Mouse (Mus musculus) hindbrain, embryonic 14.5 days (tissue): Measurements from ENCODE around the gene Casq2. TPM values are rescaled to one million over a fixed set of nuclear protein-coding genes. Genes with fewer than 3 reads are reported as not detected.

Experiments used
- ATAC-seq: fragments of 200-750 bp; cut with Nextera tagmentation; 2 replicates; pipeline ENCODE4 v1.8.0; 2017; ENCODE audit warnings: moderate number of reproducible peaks, mild to moderate bottlenecking, moderate TSS enrichment, moderate library complexity; ENCODE audit not compliant: low FRiP score
- DNase-seq: peaks from one replicate; pipeline ENCODE4 v3.0.0-alpha.2; 2015; ENCODE audit warnings: low spot score
- H3K27ac ChIP-seq: fragments of 300-500 bp; sonication (generic); 2 replicates; pipeline ENCODE4 v1.5.1; 2014; ENCODE audit warnings: mild to moderate bottlenecking, moderate library complexity
- H3K27me3 ChIP-seq: fragments of 300-500 bp; sonication (generic); 2 replicates; pipeline ENCODE4 v1.6.1; 2014; ENCODE audit warnings: mild to moderate bottlenecking, low read length, mixed read lengths; ENCODE audit not compliant: control insufficient read depth, insufficient read depth
- H3K36me3 ChIP-seq: fragments of 300-500 bp; sonication (generic); replicated peaks from 2 replicates; pipeline ENCODE4 v1.6.1; 2014; ENCODE audit not compliant: control insufficient read depth, insufficient read depth
- H3K4me1 ChIP-seq: fragments of 300-500 bp; sonication (generic); replicated peaks from 2 replicates; pipeline ENCODE4 v1.6.1; 2014; ENCODE audit warnings: antibody characterized with exemption, low read length, mixed read lengths; ENCODE audit not compliant: control insufficient read depth, insufficient read depth
- H3K4me2 ChIP-seq: fragments of 300-500 bp; sonication (generic); replicated peaks from 2 replicates; pipeline ENCODE4 v1.6.1; 2014; ENCODE audit warnings: mild to moderate bottlenecking, moderate library complexity
- H3K4me3 ChIP-seq: fragments of 300-500 bp; sonication (generic); replicated peaks from 2 replicates; pipeline ENCODE4 v1.5.1; 2014; ENCODE audit warnings: mild to moderate bottlenecking, low read length
- H3K9ac ChIP-seq: fragments of 300-500 bp; sonication (generic); 2 replicates; pipeline ENCODE4 v1.6.1; 2014
- H3K9me3 ChIP-seq: fragments of 300-500 bp; sonication (generic); 2 replicates; pipeline ENCODE4 v1.6.1; 2016; ENCODE audit warnings: low read length; ENCODE audit not compliant: control insufficient read depth
- WGBS: fragments of 180-500 bp; shearing (Covaris S2); extraction: QIAGEN DNeasy Blood & Tissue Kit; methylation state at CpG from one replicate; pipeline ENCODE4 v1.1.7; 2014; 5-methylcytosine and 5-hydroxymethylcytosine counted together
- polyA plus RNA-seq: library from polyadenylated mRNA; unstranded; fragments of >200 nt; fragmentation: Nextera tagmentation; extraction: Ambion mirVana; gene quantifications from 2 replicates; pipeline ENCODE4 v1.2.1, GENCODE M21; 2014

Casq2 gene
- polyA plus RNA-seq, 1 experiment from 2014 or later, result 0.32 TPM

GRCm38 (mm10) chr3:102095412-102095811 lies 9.2 kb downstream of the Casq2 start:
- Histone ChIP-seq H3K4me2 (no peak overlapping the region), H3K27me3 (no peaks in the 10 kb centered on the region), H3K27ac (no peak overlapping the region), H3K36me3 (no peaks in the 10 kb centered on the region), H3K9me3 (no peaks in the 10 kb centered on the region), H3K4me3 (no peak overlapping the region), H3K4me1 (no peaks in the 10 kb centered on the region), H3K9ac (no peak overlapping the region)
- no peak for DNase-seq
- ATAC-seq, result no peak
- WGBS, result 79% methylated on average over 5 of the region's 5 CpGs

- Histone ChIP-seq H3K4me3 (no peak overlapping the region), H3K4me2 (no peak overlapping the region), H3K27ac (no peak overlapping the region), H3K4me1 (no peaks in the 10 kb centered on the region), H3K36me3 (no peaks in the 10 kb centered on the region), H3K27me3 (no peaks in the 10 kb centered on the region), H3K9ac (no peak overlapping the region), H3K9me3 (no peaks in the 10 kb centered on the region)
- no peak for DNase-seq
- WGBS, result 90% methylated on average over 8 of the region's 8 CpGs
- ATAC-seq, result no peak
Measured at GRCm38 (mm10) chr3:102096366-102096765, 10.2 kb downstream of the Casq2 start.

GRCm38 (mm10) chr3:102096976-102097375 lies 10.8 kb downstream of the Casq2 start:
- Histone ChIP-seq H3K4me3 (no peak overlapping the region), H3K27ac (no peak overlapping the region), H3K4me1 (no peaks in the 10 kb centered on the region), H3K9me3 (no peaks in the 10 kb centered on the region), H3K9ac (no peak overlapping the region), H3K27me3 (no peaks in the 10 kb centered on the region), H3K4me2 (no peak overlapping the region), H3K36me3 (no peaks in the 10 kb centered on the region)
- ATAC-seq, result no peak
- DNase-seq, result no peak
- 90% methylated on average over 2 of the region's 2 CpGs for WGBS

- H3K4me1 ChIP-seq, result no peaks in the 10 kb centered on the region
- ATAC-seq (no peak), DNase-seq (no peak)
- no peak overlapping the region for H3K4me3 ChIP-seq
- 73% methylated on average over 10 of the region's 10 CpGs for WGBS
- no peaks in the 10 kb centered on the region for H3K27me3 ChIP-seq
- H3K36me3 ChIP-seq, result no peaks in the 10 kb centered on the region
- H3K27ac ChIP-seq, result no peak overlapping the region
- H3K9me3 ChIP-seq, result no peaks in the 10 kb centered on the region
- no peak overlapping the region for H3K4me2 ChIP-seq
- H3K9ac ChIP-seq, result no peak overlapping the region
Measured at GRCm38 (mm10) chr3:102099242-102099641, 13.0 kb downstream of the Casq2 start.

GRCm38 (mm10) chr3:102099793-102100192 lies 13.6 kb downstream of the Casq2 start:
- no peak overlapping the region for H3K4me2 ChIP-seq
- no peak overlapping the region for H3K9ac ChIP-seq
- no peak overlapping the region for H3K4me3 ChIP-seq
- no peak for ATAC-seq
- H3K36me3 ChIP-seq, result no peaks in the 10 kb centered on the region
- H3K27ac ChIP-seq, result no peak overlapping the region
- H3K4me1 ChIP-seq, result no peaks in the 10 kb centered on the region
- DNase-seq, result no peak
- WGBS, result 94% methylated on average over 3 of the region's 3 CpGs
- H3K27me3 ChIP-seq, result no peaks in the 10 kb centered on the region
- H3K9me3 ChIP-seq, result no peaks in the 10 kb centered on the region

GRCm38 (mm10) chr3:102101445-102101844 lies 15.2 kb downstream of the Casq2 start:
- no peak overlapping the region for H3K4me2 ChIP-seq

DNA sequence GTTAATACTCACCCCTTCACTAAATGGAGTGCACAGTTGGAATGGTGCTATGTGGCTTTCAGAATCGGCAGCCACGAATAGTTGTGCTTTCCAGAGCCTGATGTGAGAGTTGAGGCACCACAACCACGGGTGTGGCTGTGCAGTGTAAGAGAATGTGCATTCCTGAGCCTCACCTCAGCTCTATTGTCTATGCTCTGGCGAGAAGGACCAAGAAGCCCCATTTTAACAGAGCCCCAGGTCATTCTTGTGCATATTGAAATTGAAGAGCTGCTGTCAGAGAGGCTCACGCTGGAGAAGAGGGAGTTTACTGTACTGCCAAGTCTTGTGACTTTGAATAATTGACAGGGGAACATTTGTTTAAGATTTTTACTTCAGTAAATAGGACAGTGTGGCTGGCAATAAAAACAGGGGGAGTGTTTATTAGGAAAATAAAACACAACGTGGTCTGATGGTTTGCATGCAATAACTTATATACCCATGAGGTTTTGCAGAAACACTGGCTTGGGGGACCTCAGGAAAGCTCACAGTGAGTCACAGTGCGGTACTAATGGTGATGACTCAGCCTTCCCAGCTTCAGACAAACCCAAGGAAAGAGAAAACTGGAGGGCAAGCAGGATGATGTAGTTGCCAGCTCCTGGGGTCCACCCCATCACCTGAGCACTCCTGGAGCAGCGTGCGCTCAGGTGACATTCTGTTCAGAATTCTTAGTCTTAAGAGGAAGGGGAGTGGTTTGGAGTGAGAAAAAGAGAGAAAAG lies 17.8 kb downstream of the Casq2 start:
- 78% methylated on average over 9 of the region's 9 CpGs for WGBS

More at GRCm38 (mm10) chr3:102101445-102101844, 15.2 kb downstream of the Casq2 start:
- Histone ChIP-seq H3K27ac (no peak overlapping the region), H3K4me3 (no peak overlapping the region), H3K9ac (no peak overlapping the region), H3K4me1 (no peaks in the 10 kb centered on the region), H3K9me3 (no peaks in the 10 kb centered on the region), H3K27me3 (no peaks in the 10 kb centered on the region), H3K36me3 (no peaks in the 10 kb centered on the region)
- WGBS, result 91% methylated on average over 4 of the region's 4 CpGs
- ATAC-seq, result no peak
- DNase-seq, result no peak

DNA sequence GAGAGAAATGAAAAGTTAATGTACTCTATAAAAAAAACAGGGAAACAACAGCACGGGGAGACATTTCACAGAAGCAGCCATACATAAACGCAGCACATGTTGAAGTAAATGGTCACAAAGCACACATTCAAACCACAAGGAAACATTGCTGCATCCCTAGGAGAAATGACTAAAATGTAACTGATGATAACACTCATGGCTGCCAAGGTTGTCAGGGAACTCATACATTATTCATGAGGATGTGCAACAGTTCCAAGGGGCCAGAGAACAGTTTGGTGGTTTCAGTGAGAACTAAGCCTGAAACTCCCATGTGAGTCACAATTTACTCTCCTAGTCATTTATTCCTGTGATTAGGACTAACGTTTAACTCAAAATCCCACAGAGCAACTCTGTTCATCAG lies 22.0 kb downstream of the Casq2 start:
- Histone ChIP-seq H3K27ac (no peak overlapping the region), H3K36me3 (no peaks in the 10 kb centered on the region), H3K4me1 (no peaks in the 10 kb centered on the region), H3K9me3 (no peaks in the 10 kb centered on the region), H3K4me3 (no peak overlapping the region), H3K27me3 (no peaks in the 10 kb centered on the region), H3K9ac (no peak overlapping the region), H3K4me2 (no peak overlapping the region)
- DNase-seq (no peak), ATAC-seq (no peak)
- WGBS, result 73% methylated on average over 3 of the region's 3 CpGs

More for the DNA sequence above, 17.8 kb downstream of the Casq2 start:
- H3K9me3 ChIP-seq, result no peaks in the 10 kb centered on the region
- ATAC-seq, result no peak
- H3K4me1 ChIP-seq, result no peaks in the 10 kb centered on the region
- H3K4me3 ChIP-seq, result no peak overlapping the region
- H3K36me3 ChIP-seq, result no peaks in the 10 kb centered on the region
- no peak overlapping the region for H3K27ac ChIP-seq
- no peak overlapping the region for H3K9ac ChIP-seq
- no peak for DNase-seq
- no peaks in the 10 kb centered on the region for H3K27me3 ChIP-seq
- no peak overlapping the region for H3K4me2 ChIP-seq

DNA sequence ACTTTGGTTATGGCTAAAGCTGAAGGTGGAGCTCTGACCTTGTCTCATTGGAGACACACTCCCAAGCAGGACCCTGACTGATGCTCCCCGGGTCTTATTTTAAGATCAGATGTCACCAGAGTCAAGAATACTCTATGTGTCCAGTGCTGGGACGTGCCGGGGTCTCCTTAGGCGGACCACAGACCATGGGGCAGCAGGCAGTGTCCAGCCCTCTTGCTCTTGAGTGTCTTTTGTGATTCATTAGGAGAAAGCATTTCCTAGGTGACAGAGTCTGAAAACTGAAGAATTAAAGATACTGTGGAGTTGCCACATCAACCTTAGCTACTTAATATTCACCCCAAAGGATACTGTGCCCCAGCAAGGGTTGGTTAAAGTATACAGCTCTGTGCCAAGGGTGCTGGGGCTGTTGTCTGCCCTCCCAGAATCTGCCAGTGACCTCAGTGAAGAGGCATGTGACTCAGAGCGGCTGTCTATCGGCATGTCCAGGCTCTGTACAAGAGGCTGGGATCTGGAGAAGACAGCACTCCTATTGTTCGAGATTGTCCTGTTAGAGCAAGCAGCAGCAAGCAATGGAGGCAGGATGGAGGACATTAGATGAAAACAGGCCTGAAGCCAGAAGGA lies 25.9 kb downstream of the Casq2 start:
- Histone ChIP-seq H3K4me3 (no peak overlapping the region), H3K27ac (no peak overlapping the region), H3K4me2 (no peak overlapping the region), H3K9me3 (no peaks in the 10 kb centered on the region), H3K4me1 (no peaks in the 10 kb centered on the region), H3K36me3 (no peaks in the 10 kb centered on the region), H3K27me3 (no peaks in the 10 kb centered on the region), H3K9ac (no peak overlapping the region)
- ATAC-seq, result no peak
- 72% methylated on average over 7 of the region's 7 CpGs for WGBS
- DNase-seq, result no peak
